Mouse (Mus musculus) heart, postnatal 10 days (tissue): ENCODE data around the gene Klk1b4. TPM values are rescaled to one million over a fixed set of nuclear protein-coding genes. Genes with fewer than 3 reads are reported as not detected.
"Not testable (repeated sequence)": the region's sequence is repeated elsewhere in the genome, so short reads cannot be mapped to it uniquely, and the experiment has no call there.

Experiments
- DNase-seq, 2 experiments: peaks; one replicate each; pipeline ENCODE4 v3.0.0; 2021
- intact Hi-C: fragments of 180-260 bp; cut with DNase I; formaldehyde crosslinking; loops from one replicate; pipeline ENCODE4 v1.15.1; 2025
- total RNA-seq, 2 experiments: library from RNA; stranded (reverse); gene quantifications; 2 replicates each; pipeline ENCODE4 v1.2.3; 2021

The Klk1b4 gene
- not detected for total RNA-seq

DNA sequence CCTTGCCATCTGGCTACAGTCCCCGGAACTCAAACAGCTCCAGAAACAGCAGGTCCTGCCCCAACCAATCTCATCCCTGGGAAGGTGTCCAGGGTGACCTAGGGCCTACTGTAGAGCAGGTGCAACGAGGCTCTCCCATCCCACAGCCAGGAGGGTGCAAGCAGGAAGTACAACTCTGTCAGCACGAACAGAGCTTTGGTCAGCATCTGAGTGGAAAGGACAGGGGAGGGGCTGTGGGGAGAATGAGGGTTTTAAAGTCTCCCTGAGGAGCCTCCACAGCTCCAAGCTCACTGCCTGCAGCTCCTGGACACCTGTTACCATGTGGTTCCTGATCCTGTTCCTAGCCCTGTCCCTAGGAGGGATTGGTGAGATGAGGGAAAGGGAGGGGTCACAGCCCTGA, at the start of gene Klk1b4:
TSS of gene Klk1b4 (plus strand) at position 301 of the 400 bp plus-strand sequence.
- DNase-seq, intact Hi-C loops: not testable (repeated sequence)

DNA sequence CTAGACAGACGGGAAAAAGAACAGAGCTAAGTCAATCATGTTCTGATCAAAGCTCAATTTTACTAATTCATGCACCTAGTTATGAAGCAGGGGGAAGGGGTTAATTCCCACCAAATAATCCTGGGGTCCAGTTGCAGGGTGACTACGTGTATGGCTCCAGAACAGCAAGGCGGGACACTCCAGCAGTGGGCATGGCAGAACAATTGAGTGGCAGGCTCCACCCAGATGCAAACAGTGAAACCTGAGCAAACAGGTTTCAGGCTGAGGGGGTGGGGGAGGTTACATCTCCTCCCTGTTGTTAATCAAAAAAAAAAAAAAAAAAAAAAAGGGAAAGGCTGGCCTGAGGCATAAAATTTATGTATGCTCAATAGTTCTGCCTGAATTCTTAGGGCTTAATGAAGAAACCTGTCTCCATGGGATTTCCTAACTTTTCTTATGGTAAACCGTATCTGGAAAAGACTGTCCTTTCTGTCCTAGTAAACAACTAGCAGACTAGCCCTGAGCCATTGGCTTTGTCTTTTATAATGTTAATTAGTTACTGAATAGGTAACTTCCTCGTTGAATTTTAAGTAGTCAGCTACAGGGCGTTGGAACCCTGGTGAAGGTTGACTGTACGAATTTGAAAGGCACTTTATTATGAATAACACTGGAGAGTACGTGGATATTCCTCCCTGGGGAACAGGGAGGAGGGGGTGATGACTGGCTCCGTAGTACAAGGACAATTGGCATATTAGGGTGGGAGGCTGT, 27.8 kb upstream of the Klk1b4 start:
- DNase-seq, result no peak
- intact Hi-C loops, result no loop called here

DNA sequence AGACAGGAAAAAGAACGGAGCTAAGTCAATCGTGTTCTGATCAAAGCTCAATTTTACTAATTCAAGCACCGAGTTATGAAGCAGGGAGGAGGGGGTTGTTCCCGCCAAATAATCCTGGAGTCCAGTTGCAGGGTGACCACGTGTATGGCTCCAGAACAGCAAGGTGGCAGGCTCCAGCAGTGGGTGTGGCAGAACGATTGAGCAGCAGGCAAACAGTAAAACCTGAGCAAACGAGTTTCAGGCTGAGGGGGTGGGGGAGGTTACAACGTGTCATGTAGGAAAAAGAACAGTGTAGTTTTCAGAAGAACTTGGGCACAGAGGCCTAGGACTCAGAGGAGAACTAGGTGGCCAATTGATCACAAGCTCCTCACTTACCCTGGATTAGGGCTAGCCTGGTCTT, 20.7 kb upstream of the Klk1b4 start:
- intact Hi-C loops, DNase-seq: not testable (repeated sequence)

DNA sequence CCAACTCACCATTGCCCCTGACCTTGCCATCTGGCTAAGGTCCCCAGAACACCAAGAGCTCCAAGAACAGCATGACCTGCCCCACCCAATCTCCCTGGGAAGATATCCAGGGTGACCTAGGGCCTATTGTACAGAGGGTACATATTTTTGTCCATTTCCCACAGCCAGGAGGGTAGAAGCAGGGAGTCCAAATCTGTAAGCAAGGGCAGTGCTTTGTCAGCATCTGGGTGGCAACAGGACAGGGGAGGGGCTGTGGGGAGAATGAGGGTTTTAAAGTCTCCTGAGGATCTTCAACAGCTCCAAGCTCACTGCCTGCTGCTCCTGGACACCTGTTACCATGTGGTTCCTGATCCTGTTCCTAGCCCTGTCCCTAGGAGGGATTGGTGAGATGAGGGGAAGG, 19.3 kb upstream of the Klk1b4 start, which contains the start of gene Klk1b24:
TSS of gene Klk1b24 (plus strand) at position 301 of the 400 bp plus-strand sequence.
- DNase-seq, intact Hi-C loops: not testable (repeated sequence)

DNA sequence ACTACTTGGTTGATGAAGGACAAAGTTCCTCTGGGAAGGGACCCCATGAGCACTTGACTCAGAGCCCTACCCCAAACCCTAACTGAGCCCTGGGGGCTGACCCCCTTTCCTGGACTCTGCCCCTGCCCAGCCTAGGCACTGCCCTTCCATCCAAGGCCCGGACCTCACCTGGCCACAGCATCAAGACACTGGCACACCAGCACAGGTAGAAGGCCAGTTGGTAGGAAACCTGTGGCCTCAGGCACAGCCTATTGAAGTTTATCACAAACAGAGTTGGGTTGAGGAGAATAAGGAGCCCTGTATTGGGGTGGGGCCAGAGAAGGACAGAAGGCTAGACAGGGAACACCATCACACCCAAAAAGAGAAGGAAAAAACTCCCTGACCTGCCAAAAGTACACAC, 13.8 kb upstream of the Klk1b4 start:
- DNase-seq, intact Hi-C loops: not testable (repeated sequence)

DNA sequence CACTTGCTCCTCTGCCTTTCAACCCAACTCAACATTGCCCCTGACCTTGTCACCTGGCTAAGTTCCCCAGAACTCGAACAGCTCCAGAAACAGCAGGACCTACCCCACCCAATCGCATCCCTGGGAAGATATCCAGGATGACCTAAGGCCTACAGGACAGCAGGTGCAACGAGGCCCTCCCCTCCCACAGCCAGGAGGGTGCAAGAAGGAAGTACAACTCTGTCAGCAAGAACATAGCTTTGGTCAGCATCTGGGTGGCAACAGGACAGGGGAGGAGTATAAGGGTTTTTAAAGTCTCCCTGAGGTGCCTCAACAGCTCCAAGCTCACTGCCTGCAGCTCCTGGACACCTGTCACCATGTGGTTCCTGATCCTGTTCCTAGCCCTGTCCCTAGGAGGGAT, 9.3 kb upstream of the Klk1b4 start, which contains the start of gene Klk1b3:
TSS of gene Klk1b3 (plus strand) at position 301 of the 400 bp plus-strand sequence.
- DNase-seq, result no peak
- intact Hi-C loops, result no loop called here

GRCm38 (mm10) chr7:44208307-44208706, 1.1 kb downstream of the Klk1b4 start:
- intact Hi-C loops, result no loop called here
- DNase-seq, result no peak

DNA sequence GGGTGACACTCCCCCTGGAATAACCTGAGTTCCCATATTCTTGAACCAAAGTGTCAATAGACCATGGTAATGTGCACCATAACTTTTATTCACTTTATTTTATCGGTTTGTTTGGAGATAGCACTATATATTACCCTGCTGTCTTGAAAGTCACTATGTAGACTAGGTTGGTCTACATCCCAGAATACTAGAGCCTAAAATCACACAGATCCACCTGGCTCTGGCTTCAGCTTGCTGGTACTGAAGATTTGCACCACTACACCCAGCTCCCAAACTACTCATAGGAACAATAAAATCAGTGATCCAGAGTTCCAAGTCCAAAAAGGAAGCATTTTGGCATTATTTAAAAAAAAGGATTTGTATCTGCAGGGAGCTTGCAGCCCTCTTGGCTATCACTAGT, 8.4 kb downstream of the Klk1b4 start, which contains the start of gene Klk1b5:
TSS of gene Klk1b5 (plus strand) at position 301 of the 400 bp plus-strand sequence.
- intact Hi-C loops, result no loop called here

DNA sequence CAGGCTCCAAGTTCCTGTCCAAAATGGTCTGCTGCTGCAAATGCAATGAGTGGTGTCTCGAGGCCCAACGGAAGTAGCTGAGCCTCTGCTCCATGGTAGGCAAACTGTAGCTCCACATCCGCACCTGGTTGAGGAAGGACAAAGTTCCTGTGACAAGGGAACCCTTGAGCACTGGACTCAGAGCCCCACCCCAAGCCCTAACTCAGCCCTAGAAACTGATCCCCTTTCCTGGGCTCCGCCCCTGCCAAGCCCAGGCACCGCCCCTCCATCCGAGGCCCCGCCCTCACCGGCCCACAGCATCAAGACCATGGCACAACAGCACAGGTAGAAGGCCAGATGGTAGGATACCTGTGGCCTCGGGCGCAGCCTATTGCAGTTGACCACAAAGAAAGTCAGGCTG, 14.4 kb downstream of the Klk1b4 start:
- DNase-seq, intact Hi-C loops: not testable (repeated sequence)

More for the DNA sequence above, 8.4 kb downstream of the Klk1b4 start, which contains the start of gene Klk1b5:
- no peak for DNase-seq

DNA sequence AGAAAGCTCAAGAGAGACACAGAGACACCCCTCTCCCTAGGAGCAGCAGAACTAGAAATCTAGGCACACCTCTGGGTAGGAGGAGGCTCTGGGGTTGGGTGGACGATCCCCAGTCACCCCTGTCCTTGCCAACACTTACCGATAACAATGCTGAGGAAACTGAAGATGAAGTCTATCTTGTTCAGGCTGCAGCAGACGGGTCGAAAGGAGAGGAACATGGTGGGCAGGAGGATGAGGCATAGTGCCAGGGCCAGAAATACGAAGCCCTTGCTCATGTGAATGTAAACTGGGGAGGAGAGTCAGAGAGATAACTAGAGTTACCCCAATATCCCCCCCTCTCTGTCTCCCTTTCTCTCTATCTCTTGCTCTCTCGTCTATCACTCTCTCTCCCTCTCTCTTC, 15.1 kb downstream of the Klk1b4 start:
- intact Hi-C loops, DNase-seq: not testable (repeated sequence)

- DNase-seq, result no peak
Measured at GRCm38 (mm10) chr7:44225076-44225475, 17.8 kb downstream of the Klk1b4 start, which contains the start of gene Klk1. Gene Klk1 (plus strand): TSS chr7:44225360.

DNA sequence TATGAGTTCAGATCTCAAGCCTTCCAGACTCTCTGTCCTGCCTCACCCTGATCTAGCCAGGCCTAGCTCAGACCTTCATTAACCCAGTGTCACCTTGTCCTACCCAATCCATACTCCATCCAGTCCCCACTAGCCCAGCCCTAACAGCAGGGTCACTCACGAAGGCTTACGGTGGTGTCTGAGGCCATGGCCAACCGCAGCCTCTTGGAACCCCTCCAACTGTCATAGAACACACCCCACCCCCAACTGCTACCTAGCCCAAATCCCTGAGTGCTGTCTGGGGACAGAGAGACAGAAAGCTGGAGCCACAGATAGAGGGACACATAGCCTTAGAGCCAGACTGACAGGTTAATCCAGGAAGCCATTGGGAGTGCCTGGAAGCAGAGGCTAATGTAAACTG, 28.7 kb downstream of the Klk1b4 start, which contains the start of gene Gm36864:
TSS of gene Gm36864 (plus strand) at position 269 of the 400 bp plus-strand sequence.
- no peak for DNase-seq
- intact Hi-C loops, result no loop called here

More at GRCm38 (mm10) chr7:44225076-44225475, 17.8 kb downstream of the Klk1b4 start, which contains the start of gene Klk1:
- intact Hi-C loops, result no loop called here

- intact Hi-C loops, result loop anchor here (10.0 kb wide), 2 partner anchors 565 to 795 kb away; partner anchors contain the start of genes Cldnd2, Ctu1, Etfb and Gm45233
- no peak for DNase-seq
Measured at GRCm38 (mm10) chr7:44239913-44240312, 32.7 kb downstream of the Klk1b4 start.

- intact Hi-C loops, result loop anchor here (10.0 kb wide), 2 partner anchors 566 to 796 kb away; partner anchors contain the start of genes Cldnd2, Ctu1, Etfb and Gm45233
- no peak for DNase-seq
Measured at GRCm38 (mm10) chr7:44240712-44241111, 33.5 kb downstream of the Klk1b4 start.

DNA sequence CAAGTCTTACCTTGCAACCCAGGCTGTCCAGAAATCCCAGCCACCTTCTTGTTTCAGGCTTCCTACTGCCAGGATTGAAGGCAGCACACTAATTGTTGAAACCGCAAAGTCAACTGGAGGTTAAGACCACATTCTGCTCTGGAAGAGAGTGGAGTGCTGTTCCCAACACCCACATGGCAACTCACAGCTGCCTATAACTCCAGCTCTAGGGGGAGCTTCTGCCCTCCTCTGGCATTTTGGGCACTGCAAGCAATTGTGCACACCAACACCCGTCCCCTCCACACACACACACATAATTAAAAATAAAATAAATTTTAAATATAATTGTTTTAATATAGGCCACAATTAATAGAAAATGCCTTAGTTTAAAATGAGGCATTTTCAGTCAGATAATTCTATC, 33.9 kb downstream of the Klk1b4 start:
- no peak for DNase-seq
- intact Hi-C loops, result loop anchor here (10.0 kb wide), 2 partner anchors 566 to 796 kb away; partner anchors contain the start of genes Cldnd2, Ctu1, Etfb and Gm45233

DNA sequence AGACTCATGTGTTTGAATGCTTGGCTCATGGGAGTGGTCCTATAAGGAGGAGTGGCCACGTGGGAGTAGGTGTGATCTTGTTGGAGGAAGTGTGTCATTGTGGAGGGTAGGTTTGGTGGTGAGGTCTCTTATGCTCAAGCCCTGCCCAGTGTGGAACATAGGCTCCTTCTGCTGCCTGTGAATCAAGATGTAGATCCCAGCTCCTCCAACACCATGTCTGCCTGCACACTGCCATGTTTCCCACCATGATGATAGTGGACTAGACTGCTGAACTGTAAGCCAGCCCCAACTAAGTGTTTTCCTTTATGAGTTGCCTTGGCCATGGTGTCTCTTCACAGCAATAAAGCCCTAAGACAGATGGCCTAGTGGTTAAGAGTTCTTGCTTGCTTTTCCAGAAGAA, 36.8 kb downstream of the Klk1b4 start:
- intact Hi-C loops, result loop anchor here (10.0 kb wide), 2 partner anchors 569 to 799 kb away; partner anchors contain the start of genes Cldnd2, Ctu1, Etfb and Gm45233
- no peak for DNase-seq

- intact Hi-C loops, result loop anchor here (5.0 to 10.0 kb wide), 3 partner anchors 301 to 802 kb away; partner anchors contain the start of genes Cldnd2, Ctu1, Etfb and Gm45233
- peak; percentile 94 to 95 for DNase-seq
Measured at GRCm38 (mm10) chr7:44246055-44246983, 39.1 kb downstream of the Klk1b4 start, which contains the start of the genes 1700028J19Rik and 2410002F23Rik. Gene 1700028J19Rik (minus strand): TSS chr7:44246695. Gene 2410002F23Rik (plus strand): TSS chr7:44246722.

- no peak for DNase-seq
- intact Hi-C loops, result loop anchor here (5.0 to 10.0 kb wide), 3 partner anchors 300 to 802 kb away; partner anchors contain the start of genes Cldnd2, Ctu1, Etfb and Gm45233
Measured at GRCm38 (mm10) chr7:44246984-44247470, 39.8 kb downstream of the Klk1b4 start.

GRCm38 (mm10) chr7:44247971-44248370, 40.7 kb downstream of the Klk1b4 start:
- intact Hi-C loops, result loop anchor here (2.0 to 10.0 kb wide), 4 partner anchors 59 to 803 kb away; partner anchors contain the start of genes Cldnd2, Clec11a, Ctu1 and Etfb
- DNase-seq, result no peak
